Mouse (Mus musculus) lung, adult 18-20 months (tissue): Measurements from ENCODE around the gene Slc24a2.
A peak's percentile ranks its signal among the peaks of the same experiment; 100 is the strongest.

Experiments
- DNase-seq, 2 experiments: peaks; one replicate each; pipeline ENCODE4 v3.0.0; 2022; ENCODE audit warnings: mixed read lengths in 2 of 2

Slc24a2 gene

DNA sequence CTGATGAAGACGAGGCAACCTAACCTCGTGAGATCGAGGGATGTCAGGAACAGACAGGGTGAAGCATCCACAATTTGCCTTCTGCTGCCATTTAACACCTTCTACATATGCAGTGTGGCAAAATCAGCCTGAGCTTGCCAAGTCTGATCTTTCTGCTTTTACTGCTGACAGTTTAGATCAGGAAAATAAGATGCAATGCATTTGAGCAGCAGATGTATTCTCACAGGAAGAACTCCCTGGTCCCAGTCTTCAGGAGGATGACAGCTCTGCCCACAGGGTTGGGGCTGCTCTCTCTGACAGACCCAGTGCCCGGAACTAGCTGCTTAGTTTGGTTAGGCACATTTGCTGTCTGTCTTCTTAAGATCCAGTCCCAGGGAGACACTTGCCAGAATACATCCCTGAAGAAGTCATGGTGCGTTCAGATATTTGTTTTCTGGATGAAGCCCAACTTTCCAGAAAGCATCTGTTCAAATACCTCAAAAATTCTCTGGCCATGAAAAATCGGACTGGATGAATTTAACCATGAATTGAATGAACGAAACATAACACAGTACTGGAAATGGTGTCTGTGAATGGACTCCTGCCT lies 188.8 kb downstream of the Slc24a2 start:
- no peak for DNase-seq

DNA sequence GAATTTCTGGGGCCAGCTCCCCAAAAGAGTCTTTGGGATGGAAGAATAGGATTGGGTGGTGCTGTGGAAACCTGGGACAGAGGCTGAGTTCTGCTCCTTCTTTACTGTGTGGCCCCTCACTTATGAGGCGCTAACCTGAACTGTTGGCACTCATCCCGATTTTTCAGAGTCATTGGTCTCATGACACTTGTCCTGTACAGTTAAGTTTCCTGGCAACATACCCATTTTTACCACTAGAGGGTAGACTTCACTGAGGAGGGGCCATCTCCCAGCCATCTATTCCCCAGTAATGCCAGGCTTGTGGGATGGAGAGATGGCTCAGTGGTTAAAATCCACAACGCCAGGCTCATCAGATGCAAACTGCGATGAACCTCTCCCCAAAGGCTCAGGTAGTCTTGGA lies 192.7 kb downstream of the Slc24a2 start:
- no peak for DNase-seq

DNA sequence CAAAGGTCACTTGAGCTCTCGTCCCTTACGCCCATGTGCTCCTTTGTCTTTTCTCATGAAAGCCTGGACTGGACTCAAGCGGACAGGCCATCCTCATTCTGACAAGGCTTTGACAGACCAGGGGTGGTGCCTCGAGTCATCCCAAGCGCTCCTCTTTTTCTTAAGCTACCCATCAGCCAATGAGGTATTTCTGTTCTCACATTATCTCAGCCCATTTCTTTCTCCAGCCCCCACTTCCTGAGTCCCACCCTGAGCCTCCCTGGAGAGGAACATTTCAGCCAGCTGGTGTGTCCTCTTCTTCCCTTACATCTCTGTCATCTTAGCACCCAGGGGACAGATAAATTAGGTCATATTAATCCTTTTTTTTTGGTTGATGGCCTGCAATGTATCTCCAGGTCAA lies 193.8 kb downstream of the Slc24a2 start:
- DNase-seq = no peak

GRCm38 (mm10) chr4:87035701-87036100 lies 194.6 kb downstream of the Slc24a2 start:
- no peak for DNase-seq

DNA sequence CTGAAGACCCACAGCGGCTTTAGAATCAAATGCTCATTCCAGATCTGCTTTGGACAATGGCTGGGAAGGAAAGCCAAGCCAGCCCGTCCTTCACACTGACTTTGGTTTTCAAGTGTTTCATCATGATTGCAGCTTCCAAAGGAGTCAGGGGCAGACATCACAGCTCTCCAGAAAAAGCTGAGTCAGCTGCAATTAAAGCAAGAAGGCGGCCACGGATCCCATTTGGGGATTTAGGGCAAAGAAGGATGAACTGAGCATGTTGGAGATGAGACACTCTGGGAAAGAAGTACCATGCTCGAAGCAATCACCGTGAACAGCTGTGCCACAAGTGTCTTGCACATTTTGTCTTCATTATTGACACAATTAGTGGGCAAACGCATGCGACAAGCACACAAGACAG lies 197.6 kb downstream of the Slc24a2 start:
- DNase-seq = no peak

DNA sequence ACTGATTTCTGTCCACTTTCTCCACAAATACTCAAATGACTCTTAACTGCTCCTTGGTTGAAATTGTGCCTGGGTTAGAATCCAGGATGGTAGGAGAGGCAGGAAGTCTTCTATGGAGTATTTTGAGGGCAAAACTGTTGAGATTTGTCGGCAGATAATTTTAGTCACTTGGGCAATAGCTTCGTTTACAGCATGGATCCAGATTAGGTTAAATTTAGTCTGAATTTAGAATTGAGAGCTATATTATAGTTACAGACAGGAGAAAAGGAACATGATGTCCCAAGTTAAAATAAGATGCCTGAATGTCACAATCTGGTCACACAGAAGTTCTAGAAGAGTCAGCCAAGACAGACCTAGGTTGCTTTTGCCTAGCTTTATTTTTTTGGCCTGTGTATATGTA lies 199.2 kb downstream of the Slc24a2 start:
- DNase-seq = no peak

- no peak for DNase-seq
Observed at GRCm38 (mm10) chr4:87026311-87027151, 203.7 kb downstream of the Slc24a2 start.

GRCm38 (mm10) chr4:87024556-87024955 lies 205.7 kb downstream of the Slc24a2 start:
- no peak for DNase-seq

GRCm38 (mm10) chr4:87021542-87021941 lies 208.7 kb downstream of the Slc24a2 start:
- DNase-seq = no peak

- DNase-seq = no peak
Observed at GRCm38 (mm10) chr4:87019486-87020105, 210.7 kb downstream of the Slc24a2 start.

- DNase-seq = no peak
Observed at GRCm38 (mm10) chr4:87018073-87018997, 211.9 kb downstream of the Slc24a2 start.

GRCm38 (mm10) chr4:87017464-87017863 lies 212.8 kb downstream of the Slc24a2 start:
- DNase-seq = no peak

- DNase-seq = no peak
Observed at GRCm38 (mm10) chr4:87015746-87016145, 214.5 kb downstream of the Slc24a2 start.

DNA sequence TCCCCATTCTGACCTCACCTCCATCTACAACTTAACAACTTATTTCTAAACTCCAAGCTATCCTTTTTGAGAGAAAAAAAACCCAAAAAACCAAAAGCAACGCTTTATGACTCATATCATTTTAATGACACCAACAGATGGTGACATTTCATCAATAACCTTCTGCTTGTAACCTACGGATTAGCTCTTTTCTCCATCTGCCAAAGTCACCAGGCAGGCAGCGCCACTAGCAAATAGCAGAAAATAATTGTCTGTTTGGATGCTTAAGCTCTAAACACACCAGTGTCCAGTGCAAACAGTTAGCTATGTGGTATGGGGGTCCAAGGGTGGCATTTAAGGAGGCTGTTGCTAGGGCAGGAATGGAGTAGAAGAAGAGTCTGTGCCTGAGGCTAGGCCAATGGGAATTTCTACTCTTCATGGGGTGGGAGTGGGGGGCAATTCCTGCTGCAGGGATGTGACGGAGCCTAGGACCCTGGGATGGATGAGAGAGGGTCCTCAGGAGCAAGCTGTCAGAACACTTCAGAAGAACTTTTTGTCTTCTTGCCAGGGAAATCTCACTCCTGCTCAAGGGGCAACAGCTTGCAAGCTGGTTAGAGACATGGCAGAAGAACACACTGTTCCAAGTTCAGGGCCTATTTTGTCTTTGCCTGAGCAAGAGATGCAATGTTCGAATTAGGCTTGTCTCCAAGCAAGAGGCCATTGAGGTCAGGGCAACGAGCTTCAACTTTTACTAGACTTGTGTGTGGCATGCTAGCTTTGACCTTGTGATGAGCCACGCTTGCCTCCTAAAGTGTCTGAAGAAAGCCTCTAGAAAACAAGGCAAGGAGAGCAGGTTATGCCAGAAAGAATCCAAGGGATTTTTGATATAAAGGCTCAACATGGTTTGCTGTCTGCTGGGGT lies 216.3 kb downstream of the Slc24a2 start:
- no peak for DNase-seq

DNA sequence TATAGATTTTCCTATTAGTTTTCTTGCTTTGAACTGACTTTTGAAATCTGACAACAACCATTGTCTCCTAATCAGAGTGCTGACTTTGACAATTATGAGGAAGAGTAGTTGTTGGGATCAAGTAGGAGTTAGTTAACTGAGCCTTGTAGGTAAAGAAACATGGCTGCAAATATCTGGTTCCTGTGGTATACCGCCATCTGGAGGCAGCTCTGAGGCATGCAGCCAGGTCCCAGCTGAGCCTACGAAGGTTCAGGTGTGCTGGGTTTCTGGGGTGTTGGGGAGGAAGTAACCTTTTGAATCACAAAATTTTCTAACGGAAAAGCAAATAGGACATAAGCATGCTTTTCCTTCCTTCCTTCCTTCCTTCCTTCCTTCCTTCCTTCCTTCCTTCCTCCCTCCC lies 237.8 kb downstream of the Slc24a2 start:
- DNase-seq = no peak

DNA sequence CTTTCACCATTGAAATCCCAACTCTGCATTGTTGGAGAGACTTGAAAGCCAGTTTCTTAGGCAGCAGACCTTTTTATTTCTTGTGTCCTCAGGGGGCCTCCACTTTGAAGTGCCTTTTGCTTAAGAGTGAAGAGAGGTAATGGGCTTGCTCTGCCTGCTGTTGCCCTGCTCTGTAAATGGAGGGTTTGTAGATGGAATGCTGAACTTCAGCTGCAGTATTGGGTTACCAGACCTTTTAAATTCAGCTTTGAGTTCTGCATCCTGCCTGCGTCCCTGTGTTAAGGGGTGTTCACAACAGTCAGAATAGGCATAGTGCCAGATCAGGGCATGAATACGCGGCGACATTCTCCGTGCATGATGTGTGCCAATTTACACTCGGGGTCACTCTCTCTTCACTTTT lies 241.0 kb downstream of the Slc24a2 start:
- no peak for DNase-seq

- no peak for DNase-seq
Observed at GRCm38 (mm10) chr4:86987846-86988245, 242.4 kb downstream of the Slc24a2 start.

GRCm38 (mm10) chr4:86977272-86977671 lies 253.0 kb downstream of the Slc24a2 start:
- no peak for DNase-seq

DNA sequence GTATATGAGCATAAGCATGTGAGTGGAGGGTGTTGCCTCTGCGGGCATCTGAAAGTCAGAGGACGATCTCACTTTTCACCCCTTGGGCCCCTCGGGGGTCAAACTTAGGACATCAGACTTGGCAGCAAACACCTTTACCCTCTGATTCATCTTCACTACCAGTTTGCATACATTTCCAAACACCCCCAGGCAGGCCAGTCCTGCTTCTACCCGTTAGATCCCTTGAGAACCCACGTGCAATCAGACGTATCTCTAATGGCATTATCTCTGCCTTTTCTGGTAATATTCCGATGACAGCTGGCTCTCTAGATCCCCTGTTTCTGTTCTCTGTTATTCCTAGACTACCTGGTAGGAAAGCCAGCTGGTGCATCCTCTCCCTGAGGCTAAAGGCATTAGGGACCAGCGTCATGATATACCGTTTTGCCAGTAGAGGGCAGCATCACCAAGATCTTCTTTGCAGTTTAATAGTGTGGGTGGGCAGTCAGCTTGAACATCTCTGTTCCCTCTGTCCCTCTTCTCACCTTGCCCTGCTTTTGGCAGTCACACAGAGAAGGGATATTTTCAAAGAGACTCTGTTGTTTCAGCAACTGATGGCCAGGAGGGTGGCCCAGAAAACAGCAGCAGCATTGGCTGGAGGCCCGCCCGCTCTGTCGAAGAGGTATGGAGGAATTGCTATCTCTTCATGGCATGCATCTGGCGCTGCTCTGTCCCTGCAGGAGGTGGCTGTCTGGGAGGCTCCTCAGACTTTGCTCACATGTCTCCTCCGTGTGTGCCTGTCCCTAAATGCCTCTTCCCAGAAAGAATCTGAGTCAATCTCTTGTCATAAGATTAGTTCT lies 272.5 kb downstream of the Slc24a2 start:
- DNase-seq = peak in 1 of 2 experiments; percentile 22

GRCm38 (mm10) chr4:86955448-86955847 lies 274.8 kb downstream of the Slc24a2 start:
- DNase-seq = no peak

- no peak for DNase-seq
Observed at GRCm38 (mm10) chr4:86953519-86953918, 276.8 kb downstream of the Slc24a2 start.
